Mouse (Mus musculus): ENCODE data around the gene Med11. TPM values are rescaled to one million over a fixed set of nuclear protein-coding genes. Genes with fewer than 3 reads are reported as not detected.

Gene Med11
- polyA plus RNA-seq, 1 experiment from 2014 or later = 38.3 TPM

DNA sequence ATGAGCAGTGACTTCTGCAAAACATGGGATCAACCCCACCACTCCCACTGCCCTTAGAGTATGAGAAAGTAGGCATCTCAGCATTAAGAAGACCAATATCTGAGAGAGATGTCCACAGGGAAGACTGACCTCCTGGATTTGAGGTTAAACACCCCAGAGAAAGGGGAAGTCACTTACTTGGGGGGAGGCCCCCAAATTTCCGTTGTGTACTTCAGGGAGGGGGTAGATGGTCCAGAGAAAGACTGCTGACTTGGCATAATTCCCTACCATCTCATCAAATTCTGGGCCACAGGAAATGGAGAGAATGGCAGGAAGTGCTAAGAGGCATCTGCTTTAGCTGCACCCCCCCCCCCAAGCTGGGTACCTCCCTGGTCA is 18.2 kb upstream of the Med11 start:
- DNase-seq (ENCODE audit: low spot score) (no peak), ATAC-seq (replicated peaks; ENCODE audit: low FRiP score, low read depth) (no peak)
- Histone ChIP-seq H3K36me3 (ENCODE audit: insufficient read depth, low read length) (0 out of 2 replicates have a peak, but pooled peaks cover 14% of the 10 kb centered on the region), H3K4me1 (replicated peaks; ENCODE audit: insufficient read depth, low read length) (peaks cover 9% of the 10 kb centered on the region; the same call in 1 of the 2 replicates), H3K9me3 (replicated peaks; ENCODE audit: low read length) (no peaks in the 10 kb centered on the region), H3K4me2 (ENCODE audit: low read length) (peak overlapping the region; percentile 95; the same call in 1 of the 2 replicates), H3K9ac (ENCODE audit: low read depth, low read length) (no peak overlapping the region), H3K27ac (no peak overlapping the region), H3K27me3 (ENCODE audit: insufficient read depth, low read length) (no peaks in the 10 kb centered on the region), H3K4me3 (replicated peaks; ENCODE audit: low read depth, low read length) (no peak overlapping the region)
- no peak for TF ChIP-seq CTCF (IDR thresholded peaks at IDR 0.05; ENCODE audit: low read depth)
- 74% methylated on average over 1 of the region's 1 CpGs for WGBS

DNA sequence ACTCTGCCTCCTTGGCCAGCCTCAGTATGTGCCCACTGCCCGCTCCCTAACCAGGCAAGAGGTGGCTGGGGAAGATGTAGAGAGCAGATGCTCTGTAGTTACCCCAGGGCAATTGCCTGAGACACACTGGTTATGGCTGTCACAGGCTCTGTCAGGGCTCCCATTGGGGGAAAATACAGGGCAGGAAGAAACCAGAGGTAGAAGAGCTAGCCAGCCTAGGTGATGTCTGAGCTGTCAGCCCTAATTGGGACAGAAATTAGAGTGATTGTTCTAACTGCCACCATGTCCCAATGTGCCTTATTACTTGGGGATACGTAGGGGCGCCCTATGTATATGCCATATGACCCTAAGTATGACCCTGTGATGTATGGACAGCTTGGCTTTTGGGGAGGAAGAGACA is 17.8 kb upstream of the Med11 start:
- H3K27ac ChIP-seq = no peak overlapping the region
- H3K9ac ChIP-seq (ENCODE audit: low read depth, low read length) = no peak overlapping the region
- H3K36me3 ChIP-seq (ENCODE audit: insufficient read depth, low read length) = 0 out of 2 replicates have a peak, but pooled peaks cover 14% of the 10 kb centered on the region
- 91% methylated on average over 3 of the region's 3 CpGs for WGBS
- H3K4me1 ChIP-seq (replicated peaks; ENCODE audit: insufficient read depth, low read length) = peaks cover 9% of the 10 kb centered on the region; the same call in 1 of the 2 replicates
- H3K27me3 ChIP-seq (ENCODE audit: insufficient read depth, low read length) = no peaks in the 10 kb centered on the region
- ATAC-seq (replicated peaks; ENCODE audit: low FRiP score, low read depth) (no peak), DNase-seq (ENCODE audit: low spot score) (no peak)
- no peaks in the 10 kb centered on the region for H3K9me3 ChIP-seq (replicated peaks; ENCODE audit: low read length)
- H3K4me2 ChIP-seq (ENCODE audit: low read length) = no peak overlapping the region
- no peak for TF ChIP-seq CTCF (IDR thresholded peaks at IDR 0.05; ENCODE audit: low read depth)
- H3K4me3 ChIP-seq (replicated peaks; ENCODE audit: low read depth, low read length) = no peak overlapping the region

DNA sequence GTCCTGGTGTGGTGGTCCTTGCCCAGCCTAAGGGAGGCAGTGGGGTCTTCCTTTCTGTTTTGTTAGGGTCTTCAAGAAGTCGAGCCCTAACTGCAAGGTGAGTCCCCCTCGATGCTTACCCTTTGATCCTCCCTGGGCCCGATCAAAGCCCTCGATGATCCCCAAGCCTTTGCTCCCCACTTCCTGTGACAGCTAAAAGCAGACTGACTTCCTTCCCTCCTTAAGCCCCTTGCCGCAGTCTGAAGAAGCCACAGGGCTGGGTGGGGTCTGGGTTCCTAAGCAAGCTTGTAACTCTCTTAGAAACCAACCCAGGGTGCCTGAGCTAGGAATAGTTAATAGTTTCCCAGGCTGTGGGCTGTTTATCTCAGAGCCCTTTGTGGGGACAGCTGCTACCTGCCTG is 16.2 kb upstream of the Med11 start:
- 0 out of 2 replicates have a peak overlapping the region, but pooled peaks have one; percentile 13 for H3K9ac ChIP-seq (ENCODE audit: low read depth, low read length)
- DNase-seq (ENCODE audit: low spot score) (no peak), ATAC-seq (replicated peaks; ENCODE audit: low FRiP score, low read depth) (no peak)
- WGBS = 61% methylated on average over 5 of the region's 5 CpGs
- TF ChIP-seq CTCF (IDR thresholded peaks at IDR 0.05; ENCODE audit: low read depth) = no peak
- H3K4me1 ChIP-seq (replicated peaks; ENCODE audit: insufficient read depth, low read length) = peaks cover 9% of the 10 kb centered on the region; the same call in 1 of the 2 replicates
- H3K9me3 ChIP-seq (replicated peaks; ENCODE audit: low read length) = no peaks in the 10 kb centered on the region
- 0 out of 2 replicates have a peak, but pooled peaks cover 25% of the 10 kb centered on the region for H3K36me3 ChIP-seq (ENCODE audit: insufficient read depth, low read length)
- H3K4me2 ChIP-seq (ENCODE audit: low read length) = no peak overlapping the region
- H3K27ac ChIP-seq = no peak overlapping the region
- H3K27me3 ChIP-seq (ENCODE audit: insufficient read depth, low read length) = no peaks in the 10 kb centered on the region
- H3K4me3 ChIP-seq (replicated peaks; ENCODE audit: low read depth, low read length) = no peak overlapping the region

DNA sequence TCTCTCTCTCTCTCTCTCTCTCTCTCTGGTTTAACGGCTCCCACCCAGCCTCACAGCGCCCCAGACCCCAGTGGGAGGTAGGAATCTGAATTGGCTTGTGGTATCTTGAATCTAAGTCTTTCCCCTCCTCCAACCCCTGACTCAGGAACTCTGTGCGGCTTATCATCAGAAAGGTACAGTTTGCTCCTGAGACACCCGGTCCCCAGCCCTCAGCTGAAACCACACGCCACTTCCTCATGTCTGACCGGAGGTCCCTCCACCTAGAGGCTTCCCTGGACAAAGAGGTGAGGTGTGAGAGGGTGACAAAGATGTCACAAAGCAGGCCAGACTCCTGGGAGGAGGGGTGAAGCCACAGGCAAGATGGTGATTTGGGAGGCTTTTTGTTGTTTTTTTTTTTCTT is 14.3 kb upstream of the Med11 start:
- no peak overlapping the region for H3K4me3 ChIP-seq (replicated peaks; ENCODE audit: low read depth, low read length)
- 85% methylated on average over 6 of the region's 6 CpGs for WGBS
- TF ChIP-seq CTCF (IDR thresholded peaks at IDR 0.05; ENCODE audit: low read depth) = no peak
- no peak overlapping the region for H3K9ac ChIP-seq (ENCODE audit: low read depth, low read length)
- H3K9me3 ChIP-seq (replicated peaks; ENCODE audit: low read length) = no peaks in the 10 kb centered on the region
- DNase-seq (ENCODE audit: low spot score) (no peak), ATAC-seq (replicated peaks; ENCODE audit: low FRiP score, low read depth) (no peak)
- H3K4me2 ChIP-seq (ENCODE audit: low read length) = no peak overlapping the region
- H3K27ac ChIP-seq = no peak overlapping the region
- H3K4me1 ChIP-seq (replicated peaks; ENCODE audit: insufficient read depth, low read length) = peaks cover 9% of the 10 kb centered on the region; the same call in 1 of the 2 replicates
- 0 out of 2 replicates have a peak, but pooled peaks cover 25% of the 10 kb centered on the region for H3K36me3 ChIP-seq (ENCODE audit: insufficient read depth, low read length)
- no peaks in the 10 kb centered on the region for H3K27me3 ChIP-seq (ENCODE audit: insufficient read depth, low read length)

DNA sequence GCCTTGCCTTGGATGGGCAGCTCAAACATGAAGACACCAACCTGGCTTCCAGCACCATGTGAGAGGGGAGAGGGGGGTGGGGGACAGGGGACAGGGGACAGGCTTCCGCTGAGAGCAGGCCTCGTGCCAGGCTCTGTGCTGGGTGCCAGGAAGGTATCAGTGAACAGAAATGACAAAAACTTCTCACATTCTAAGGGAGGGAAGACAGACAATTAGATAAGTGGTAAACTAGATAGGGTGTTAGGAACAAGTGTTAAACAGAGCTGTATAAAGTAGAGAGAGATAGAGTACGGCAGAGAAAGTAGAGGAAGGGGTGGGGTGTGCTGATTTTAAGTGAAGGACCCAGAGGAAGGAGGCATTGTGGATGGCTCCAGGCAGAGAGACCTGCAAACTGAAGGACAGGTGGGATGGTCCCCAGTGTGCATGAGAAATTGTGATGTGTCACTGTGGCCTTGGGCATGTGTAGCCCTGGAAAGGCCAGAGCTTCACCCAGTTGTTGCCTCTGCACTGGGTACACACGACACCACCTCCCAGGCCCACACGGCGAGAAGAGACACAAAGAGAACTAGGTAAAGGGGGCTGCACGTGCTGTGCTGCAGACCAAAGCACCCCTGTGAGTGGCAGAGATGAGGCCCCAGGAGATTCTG is 12.9 kb upstream of the Med11 start:
- no peak for TF ChIP-seq CTCF (IDR thresholded peaks at IDR 0.05; ENCODE audit: low read depth)
- Histone ChIP-seq H3K36me3 (ENCODE audit: insufficient read depth, low read length) (0 out of 2 replicates have a peak, but pooled peaks cover 25% of the 10 kb centered on the region), H3K9ac (ENCODE audit: low read depth, low read length) (no peak overlapping the region)

DNA sequence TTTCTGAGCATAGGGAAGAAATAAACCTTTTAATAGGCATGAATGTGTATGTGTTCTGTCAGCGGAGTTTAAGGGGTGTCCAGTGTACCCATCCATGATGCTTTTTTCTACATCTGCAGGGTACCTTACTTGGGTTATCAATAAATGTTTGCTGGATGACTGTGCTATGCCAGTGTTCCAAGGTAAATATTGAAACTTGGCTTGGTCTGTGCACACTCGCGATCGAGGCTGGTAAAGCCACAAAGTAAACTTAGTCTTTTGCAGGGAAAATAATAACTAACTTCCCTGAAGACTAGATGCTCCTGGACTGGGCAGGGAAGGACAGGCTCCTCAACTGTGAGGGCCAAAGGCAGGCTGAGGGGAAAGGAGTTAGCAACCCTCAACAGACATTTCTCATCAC is 11.1 kb upstream of the Med11 start:
- Histone ChIP-seq H3K36me3 (ENCODE audit: insufficient read depth, low read length) (0 out of 2 replicates have a peak, but pooled peaks cover 25% of the 10 kb centered on the region), H3K4me3 (replicated peaks; ENCODE audit: low read depth, low read length) (no peak overlapping the region), H3K4me2 (ENCODE audit: low read length) (no peak overlapping the region), H3K9me3 (replicated peaks; ENCODE audit: low read length) (no peaks in the 10 kb centered on the region), H3K27me3 (ENCODE audit: insufficient read depth, low read length) (no peaks in the 10 kb centered on the region), H3K9ac (ENCODE audit: low read depth, low read length) (no peak overlapping the region), H3K27ac (no peak overlapping the region), H3K4me1 (replicated peaks; ENCODE audit: insufficient read depth, low read length) (no peaks in the 10 kb centered on the region)
- WGBS = 96% methylated on average over 4 of the region's 4 CpGs
- ATAC-seq (replicated peaks; ENCODE audit: low FRiP score, low read depth) = no peak
- TF ChIP-seq CTCF (IDR thresholded peaks at IDR 0.05; ENCODE audit: low read depth) = no peak
- no peak for DNase-seq (ENCODE audit: low spot score)

More for the DNA sequence above, 12.9 kb upstream of the Med11 start:
- no peaks in the 10 kb centered on the region for H3K4me1 ChIP-seq (replicated peaks; ENCODE audit: insufficient read depth, low read length)
- H3K4me3 ChIP-seq (replicated peaks; ENCODE audit: low read depth, low read length) = no peak overlapping the region
- DNase-seq (ENCODE audit: low spot score) (no peak), ATAC-seq (replicated peaks; ENCODE audit: low FRiP score, low read depth) (no peak)
- WGBS = 88% methylated on average over 7 of the region's 7 CpGs
- H3K27ac ChIP-seq = no peak overlapping the region
- no peaks in the 10 kb centered on the region for H3K9me3 ChIP-seq (replicated peaks; ENCODE audit: low read length)
- no peak overlapping the region for H3K4me2 ChIP-seq (ENCODE audit: low read length)
- no peaks in the 10 kb centered on the region for H3K27me3 ChIP-seq (ENCODE audit: insufficient read depth, low read length)
